Mouse (Mus musculus) forebrain, embryonic 10.5 days (tissue): ENCODE measurements around the gene Clip2. TPM values are rescaled to one million over a fixed set of nuclear protein-coding genes. Genes with fewer than 3 reads are reported as not detected.

Experiments
- DNase-seq: peaks from one replicate; pipeline ENCODE4 v3.0.0-alpha.2; 2017; ENCODE audit warnings: low spot score; ENCODE audit errors: extremely low spot score
- H3K27ac ChIP-seq: fragments of 300-500 bp; sonication (generic); 2 replicates; pipeline ENCODE4 v1.5.1; 2016; ENCODE audit warnings: mild to moderate bottlenecking
- H3K27me3 ChIP-seq: fragments of 300-500 bp; sonication (generic); 2 replicates; pipeline ENCODE4 v1.6.1; 2016; ENCODE audit warnings: mild to moderate bottlenecking; ENCODE audit not compliant: poor library complexity, severe bottlenecking
- H3K36me3 ChIP-seq: fragments of 300-500 bp; sonication (generic); replicated peaks from 2 replicates; pipeline ENCODE4 v1.6.1; 2016; ENCODE audit warnings: mild to moderate bottlenecking, moderate library complexity
- H3K4me1 ChIP-seq: fragments of 300-500 bp; sonication (generic); 2 replicates; pipeline ENCODE4 v1.6.1; 2016
- H3K4me3 ChIP-seq: fragments of 300-500 bp; sonication (generic); 2 replicates; pipeline ENCODE4 v1.5.1; 2016; ENCODE audit warnings: mild to moderate bottlenecking, moderate library complexity
- H3K9me3 ChIP-seq: fragments of 300-500 bp; sonication (generic); 2 replicates; pipeline ENCODE4 v1.6.1; 2016; ENCODE audit warnings: mild to moderate bottlenecking, moderate library complexity
- WGBS: fragments of 180-500 bp; shearing (Covaris S2); methylation state at CpG from one replicate; pipeline ENCODE4 v1.1.7; 2016; 5-methylcytosine and 5-hydroxymethylcytosine counted together
- polyA plus RNA-seq: library from polyadenylated mRNA; unstranded; fragments of >200 nt; fragmentation: Nextera tagmentation; extraction: Ambion mirVana; gene quantifications from 2 replicates; pipeline ENCODE4 v1.2.1, GENCODE M21; 2016

The Clip2 gene
- polyA plus RNA-seq, 1 experiment from 2014 or later, result 4.5 TPM

DNA sequence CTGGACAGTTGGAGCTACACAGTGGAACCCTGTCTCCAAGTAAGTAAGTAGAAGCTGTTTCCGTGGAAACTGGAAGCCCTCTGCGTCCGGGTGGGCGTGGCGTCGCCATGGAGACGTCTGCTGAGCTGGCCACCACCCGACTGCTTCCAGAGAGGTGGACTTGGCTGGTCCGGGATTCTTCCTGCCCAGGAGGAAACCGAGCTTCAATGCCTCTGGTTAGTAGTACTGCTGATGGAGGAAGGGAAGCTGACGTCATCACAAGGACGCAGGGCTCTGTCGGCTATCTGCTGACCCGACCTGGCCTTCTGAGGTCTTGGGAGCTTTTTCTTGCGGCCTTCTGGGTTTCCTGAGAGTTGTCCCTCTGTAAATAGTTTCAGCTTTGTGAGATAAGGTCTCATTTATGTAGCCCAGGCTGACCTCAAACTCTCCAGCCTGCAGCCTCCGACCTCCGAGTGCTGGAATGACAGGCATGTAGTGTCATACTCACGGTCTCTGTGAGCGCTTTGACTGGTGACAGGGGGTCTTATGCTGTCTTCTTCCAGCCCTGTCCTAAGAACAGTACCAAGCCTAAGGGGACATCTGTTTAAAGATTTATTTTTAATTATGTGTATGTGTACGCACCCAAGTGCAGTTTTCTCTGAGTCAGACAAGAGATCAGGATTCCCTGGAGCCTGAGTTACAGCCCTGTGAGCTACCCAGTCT is 3.4 kb upstream of the Clip2 start:
- DNase-seq, result peak; percentile 87
- Histone ChIP-seq H3K27ac (peak overlapping the region; percentile 77), H3K4me1 (peaks cover 39% of the 10 kb centered on the region), H3K9me3 (no peaks in the 10 kb centered on the region), H3K4me3 (peak overlapping the region; percentile 41), H3K27me3 (no peaks in the 10 kb centered on the region), H3K36me3 (0 out of 2 replicates have a peak, but pooled peaks cover under 1% of the 10 kb centered on the region)
- WGBS, result 16% methylated on average over 20 of the region's 20 CpGs

DNA sequence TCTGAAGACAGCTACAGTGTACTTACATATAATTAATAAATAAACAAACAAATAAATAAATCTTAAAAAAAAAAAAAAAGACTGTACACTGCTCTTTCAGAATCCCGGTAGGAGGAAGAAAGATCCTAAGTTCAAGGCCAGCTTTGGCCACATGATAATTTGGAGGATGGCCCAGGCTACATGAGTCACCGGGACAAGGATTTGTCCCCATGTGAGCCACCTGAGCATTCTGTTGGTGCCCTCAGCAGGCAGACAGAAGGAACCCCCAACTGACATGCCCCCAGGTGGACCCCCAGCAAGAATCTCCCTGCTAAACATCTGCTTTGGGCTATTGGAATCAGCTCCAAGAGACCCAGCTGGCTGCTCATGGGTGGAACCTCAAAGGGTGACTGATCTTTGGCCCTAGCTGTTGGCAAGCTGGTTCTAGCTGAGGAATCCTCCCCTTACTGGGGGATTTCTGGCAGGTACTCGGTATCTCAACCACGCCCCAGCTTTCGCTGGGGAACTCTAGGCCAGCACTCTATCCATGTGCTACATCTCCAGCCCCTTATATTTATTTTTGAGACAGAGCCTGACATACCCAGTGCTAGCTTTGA is 1.8 kb upstream of the Clip2 start:
- Histone ChIP-seq H3K36me3 (peaks cover 3% of the 10 kb centered on the region; the same call in 1 of the 2 replicates), H3K9me3 (no peaks in the 10 kb centered on the region), H3K4me1 (peaks cover 51% of the 10 kb centered on the region), H3K27me3 (no peaks in the 10 kb centered on the region), H3K27ac (no peak overlapping the region), H3K4me3 (no peak overlapping the region)
- WGBS, result 89% methylated on average over 5 of the region's 5 CpGs
- no peak for DNase-seq

- WGBS, result 2% methylated on average over 52 of the region's 52 CpGs
- no peaks in the 10 kb centered on the region for H3K27me3 ChIP-seq
- H3K27ac ChIP-seq, result peak overlapping the region; percentile 95
- peaks cover 58% of the 10 kb centered on the region for H3K4me1 ChIP-seq
- DNase-seq, result peak; percentile 37
- peaks cover 3% of the 10 kb centered on the region for H3K36me3 ChIP-seq
- peak overlapping the region; percentile 94 for H3K4me3 ChIP-seq
- H3K9me3 ChIP-seq, result no peaks in the 10 kb centered on the region
Observed at GRCm38 (mm10) chr5:134551233-134552109, 763 bp downstream of the Clip2 start.

- DNase-seq, result no peak
- 15% methylated on average over 6 of the region's 6 CpGs for WGBS
- no peaks in the 10 kb centered on the region for H3K9me3 ChIP-seq
- peak overlapping the region; percentile 94 for H3K4me3 ChIP-seq
- H3K36me3 ChIP-seq, result peaks cover 3% of the 10 kb centered on the region
- H3K4me1 ChIP-seq, result peaks cover 53% of the 10 kb centered on the region
- no peaks in the 10 kb centered on the region for H3K27me3 ChIP-seq
- peak overlapping the region; percentile 95 for H3K27ac ChIP-seq
Observed at GRCm38 (mm10) chr5:134550836-134551232, 1.4 kb downstream of the Clip2 start.

DNA sequence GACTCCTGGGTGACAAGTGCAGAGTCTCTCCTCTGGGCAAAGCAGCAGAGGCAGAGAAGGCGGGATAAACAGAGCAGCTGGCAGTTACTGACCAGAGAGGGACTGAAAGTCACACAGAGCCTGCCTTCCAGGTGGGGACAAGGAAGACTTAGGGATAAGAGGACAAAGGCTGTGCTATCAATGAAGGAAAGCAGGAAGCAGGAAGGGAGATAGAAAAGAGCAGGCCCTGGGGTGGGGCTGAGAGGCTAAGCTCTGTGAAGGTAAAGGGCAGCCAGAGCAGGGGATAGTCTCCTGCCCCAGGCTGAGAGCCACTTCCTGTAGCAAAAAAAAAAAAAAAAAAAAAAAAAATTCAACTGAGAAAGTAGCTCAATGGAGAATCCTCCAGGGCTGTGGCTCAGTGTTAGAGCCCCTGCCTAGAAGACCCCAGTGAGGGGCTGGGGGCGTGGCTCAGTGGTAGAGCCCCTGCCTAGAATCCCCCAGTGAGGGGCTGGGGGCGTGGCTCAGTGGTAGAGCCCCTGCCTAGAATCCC is 2.5 kb downstream of the Clip2 start:
- 78% methylated on average over 3 of the region's 3 CpGs for WGBS
- Histone ChIP-seq H3K27me3 (no peaks in the 10 kb centered on the region), H3K9me3 (no peaks in the 10 kb centered on the region), H3K4me3 (peak overlapping the region; percentile 94; the same call in 1 of the 2 replicates), H3K27ac (no peak overlapping the region), H3K36me3 (peaks cover 3% of the 10 kb centered on the region), H3K4me1 (peaks cover 45% of the 10 kb centered on the region)
- DNase-seq, result no peak

GRCm38 (mm10) chr5:134548306-134548705 is 3.9 kb downstream of the Clip2 start:
- no peaks in the 10 kb centered on the region for H3K9me3 ChIP-seq
- H3K36me3 ChIP-seq, result peaks cover 10% of the 10 kb centered on the region
- 86% methylated on average over 5 of the region's 5 CpGs for WGBS
- H3K27me3 ChIP-seq, result no peaks in the 10 kb centered on the region
- no peak overlapping the region for H3K27ac ChIP-seq
- no peak for DNase-seq
- peaks cover 48% of the 10 kb centered on the region for H3K4me1 ChIP-seq
- H3K4me3 ChIP-seq, result no peak overlapping the region

DNA sequence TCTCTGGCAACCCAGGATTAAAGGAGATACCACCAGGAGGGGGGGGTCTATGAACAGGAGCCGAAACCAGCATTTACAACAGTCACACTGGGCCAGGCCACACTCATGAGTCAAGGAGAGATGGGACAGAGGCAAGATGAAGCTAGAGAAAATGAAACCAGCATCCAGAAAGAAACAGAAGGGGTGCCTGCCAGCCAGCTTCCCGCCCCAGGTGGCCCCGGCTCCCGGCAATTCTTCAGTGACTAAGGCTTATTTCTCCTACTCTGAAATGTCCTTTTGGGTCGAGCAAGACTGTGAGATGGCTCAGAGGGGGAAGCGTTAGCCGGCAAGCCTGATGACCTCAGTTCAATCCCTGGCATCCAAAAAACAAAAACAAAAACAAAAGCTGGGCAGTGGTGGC is 5.4 kb downstream of the Clip2 start:
- H3K4me3 ChIP-seq, result no peak overlapping the region
- no peak for DNase-seq
- no peaks in the 10 kb centered on the region for H3K27me3 ChIP-seq
- H3K9me3 ChIP-seq, result no peaks in the 10 kb centered on the region
- 94% methylated on average over 7 of the region's 7 CpGs for WGBS
- peaks cover 44% of the 10 kb centered on the region for H3K4me1 ChIP-seq
- no peak overlapping the region for H3K27ac ChIP-seq
- H3K36me3 ChIP-seq, result peaks cover 10% of the 10 kb centered on the region

DNA sequence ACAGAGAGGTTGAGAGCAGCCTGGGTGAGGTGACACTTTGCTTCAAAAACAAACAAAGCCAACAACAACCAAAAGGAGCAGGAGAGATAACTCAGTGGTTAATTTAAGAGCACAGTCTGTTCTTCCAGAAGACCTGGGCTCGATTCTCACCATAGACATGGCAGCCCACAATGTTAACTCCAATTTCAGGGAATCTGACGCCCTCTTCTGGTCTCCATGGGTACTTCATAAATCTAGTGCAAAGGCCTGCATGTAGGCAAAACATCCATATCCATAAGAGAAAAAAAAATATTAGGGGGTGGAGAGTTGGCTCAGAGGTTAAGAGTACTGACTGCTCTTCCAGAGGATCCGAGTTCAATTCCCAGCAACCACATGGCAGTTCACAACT is 7.0 kb downstream of the Clip2 start:
- Histone ChIP-seq H3K9me3 (no peaks in the 10 kb centered on the region), H3K27me3 (no peaks in the 10 kb centered on the region), H3K36me3 (peaks cover 10% of the 10 kb centered on the region), H3K4me3 (no peak overlapping the region), H3K27ac (no peak overlapping the region), H3K4me1 (peaks cover 45% of the 10 kb centered on the region)
- DNase-seq, result no peak
- 64% methylated on average over 3 of the region's 3 CpGs for WGBS

DNA sequence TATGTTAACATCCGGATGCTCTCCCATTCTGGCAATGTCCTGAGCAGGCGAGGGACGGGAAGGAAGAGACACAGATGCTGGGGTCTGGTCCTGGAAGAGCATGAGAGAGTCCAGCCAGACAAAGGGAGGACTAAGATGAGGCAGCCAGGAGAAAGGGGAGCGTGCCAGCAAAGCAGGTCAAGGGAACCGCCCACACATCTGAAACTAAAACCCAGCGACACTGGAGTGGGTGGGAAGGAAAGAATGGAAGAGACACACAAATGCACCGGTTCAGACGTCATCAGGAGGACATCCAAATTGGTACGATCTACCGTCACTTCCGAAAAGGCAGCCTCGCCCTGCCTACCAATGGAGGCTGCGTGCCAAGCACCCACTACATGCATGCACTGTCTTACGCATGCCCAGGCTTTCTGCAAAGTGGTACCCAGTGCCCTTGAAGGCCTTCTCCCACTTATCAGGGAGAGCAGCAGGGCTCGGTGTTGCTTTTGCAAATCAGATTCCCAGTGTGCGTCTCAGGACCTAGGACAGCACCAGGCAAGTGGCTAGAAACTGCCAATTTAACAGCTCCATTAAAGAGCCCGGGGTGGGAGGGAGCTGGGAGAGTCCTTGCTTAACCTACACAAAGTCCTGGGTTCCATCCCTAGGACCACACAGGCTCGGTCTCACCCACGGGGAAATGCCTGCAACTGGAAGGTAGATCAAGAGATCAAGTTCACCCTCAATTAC is 7.6 kb downstream of the Clip2 start:
- Histone ChIP-seq H3K36me3 (peaks cover 10% of the 10 kb centered on the region), H3K27ac (peak overlapping the region; percentile 17; the same call in 1 of the 2 replicates), H3K27me3 (no peaks in the 10 kb centered on the region), H3K9me3 (no peaks in the 10 kb centered on the region), H3K4me1 (peaks cover 46% of the 10 kb centered on the region), H3K4me3 (no peak overlapping the region)
- no peak for DNase-seq
- WGBS, result 69% methylated on average over 19 of the region's 19 CpGs

GRCm38 (mm10) chr5:134541640-134542039 is 10.6 kb downstream of the Clip2 start:
- 35% methylated on average over 7 of the region's 7 CpGs for WGBS

DNA sequence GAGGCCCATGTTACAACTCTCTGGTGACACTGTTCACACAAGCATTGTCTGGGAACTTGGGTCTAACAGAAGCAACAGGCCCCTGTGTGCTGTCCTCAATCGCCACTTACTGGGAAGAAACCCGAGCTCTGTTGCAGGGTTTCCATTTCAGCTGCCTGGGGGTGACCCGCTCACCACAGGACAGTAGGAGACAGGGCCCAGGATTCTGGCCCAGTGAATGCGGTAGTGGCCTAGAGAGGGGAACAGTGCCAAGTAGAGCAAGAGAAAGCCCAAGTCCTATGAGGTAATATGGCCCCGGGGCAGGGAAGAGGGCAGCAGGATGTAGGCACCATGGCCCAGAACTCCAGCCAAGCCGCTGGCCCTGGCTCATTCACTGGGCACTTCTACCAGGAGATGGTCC is 11.4 kb downstream of the Clip2 start:
- Histone ChIP-seq H3K27me3 (no peaks in the 10 kb centered on the region), H3K4me3 (no peak overlapping the region), H3K4me1 (peaks cover 43% of the 10 kb centered on the region), H3K36me3 (peaks cover 35% of the 10 kb centered on the region), H3K9me3 (peaks cover 8% of the 10 kb centered on the region; the same call in 1 of the 2 replicates), H3K27ac (peak overlapping the region; percentile 80; the same call in 1 of the 2 replicates)
- WGBS, result 78% methylated on average over 6 of the region's 6 CpGs
- DNase-seq, result no peak

More at GRCm38 (mm10) chr5:134541640-134542039, 10.6 kb downstream of the Clip2 start:
- peaks cover 32% of the 10 kb centered on the region for H3K36me3 ChIP-seq
- no peak overlapping the region for H3K4me3 ChIP-seq
- H3K27me3 ChIP-seq, result no peaks in the 10 kb centered on the region
- peak overlapping the region; percentile 58; the same call in 1 of the 2 replicates for H3K27ac ChIP-seq
- DNase-seq, result no peak
- H3K4me1 ChIP-seq, result peaks cover 43% of the 10 kb centered on the region
- peaks cover 8% of the 10 kb centered on the region; the same call in 1 of the 2 replicates for H3K9me3 ChIP-seq

GRCm38 (mm10) chr5:134539891-134540290 is 12.3 kb downstream of the Clip2 start:
- H3K27me3 ChIP-seq, result no peaks in the 10 kb centered on the region
- 23% methylated on average over 3 of the region's 3 CpGs for WGBS
- peaks cover 45% of the 10 kb centered on the region for H3K36me3 ChIP-seq
- DNase-seq, result peak; percentile 47
- peak overlapping the region; percentile 80 for H3K27ac ChIP-seq
- peaks cover 42% of the 10 kb centered on the region for H3K4me1 ChIP-seq
- peaks cover 8% of the 10 kb centered on the region; the same call in 1 of the 2 replicates for H3K9me3 ChIP-seq
- H3K4me3 ChIP-seq, result 0 out of 2 replicates have a peak overlapping the region, but pooled peaks have one; percentile 5
